Mouse (Mus musculus) limb, embryonic 15.5 days (tissue): Measurements from ENCODE around the gene Stk39. TPM values are rescaled to one million over a fixed set of nuclear protein-coding genes. Genes with fewer than 3 reads are reported as not detected.

Source experiments
- ATAC-seq: fragments of 200-750 bp; cut with Nextera tagmentation; 2 replicates; pipeline ENCODE4 v1.8.0; 2017; ENCODE audit warnings: low read depth, moderate TSS enrichment; ENCODE audit not compliant: insufficient number of reproducible peaks, low FRiP score, low TSS enrichment
- H3K27ac ChIP-seq: fragments of 300-500 bp; sonication (generic); 2 replicates; pipeline ENCODE4 v1.5.1; 2015; ENCODE audit warnings: moderate library complexity, mild to moderate bottlenecking, inconsistent platforms
- H3K27me3 ChIP-seq: fragments of 300-500 bp; sonication (generic); 2 replicates; pipeline ENCODE4 v1.6.1; 2015; ENCODE audit warnings: inconsistent platforms
- H3K36me3 ChIP-seq: fragments of 300-500 bp; sonication (generic); 2 replicates; pipeline ENCODE4 v1.6.1; 2015; ENCODE audit warnings: inconsistent platforms
- H3K4me1 ChIP-seq: fragments of 300-500 bp; sonication (generic); 2 replicates; pipeline ENCODE4 v1.6.1; 2015; ENCODE audit warnings: inconsistent platforms
- H3K4me2 ChIP-seq: fragments of 300-500 bp; sonication (generic); 2 replicates; pipeline ENCODE4 v1.6.1; 2015; ENCODE audit warnings: mild to moderate bottlenecking, inconsistent platforms
- H3K4me3 ChIP-seq: fragments of 300-500 bp; sonication (generic); 2 replicates; pipeline ENCODE4 v1.5.1; 2015; ENCODE audit warnings: mild to moderate bottlenecking, inconsistent platforms
- H3K9ac ChIP-seq: fragments of 300-500 bp; sonication (generic); 2 replicates; pipeline ENCODE4 v1.6.1; 2015; ENCODE audit warnings: inconsistent platforms
- H3K9me3 ChIP-seq: fragments of 300-500 bp; sonication (generic); 2 replicates; pipeline ENCODE4 v1.6.1; 2016; ENCODE audit warnings: inconsistent platforms
- WGBS: fragments of 180-500 bp; shearing (Covaris S2); methylation state at CpG from one replicate; pipeline ENCODE4 v1.1.7; 2015; 5-methylcytosine and 5-hydroxymethylcytosine counted together
- polyA plus RNA-seq: library from polyadenylated mRNA; unstranded; fragments of >200 nt; fragmentation: Nextera tagmentation; extraction: Ambion mirVana; gene quantifications from 2 replicates; pipeline ENCODE4 v1.2.1, GENCODE M21; 2015

The Stk39 gene
- polyA plus RNA-seq, 1 experiment from 2014 or later = 14.0 TPM

GRCm38 (mm10) chr2:68349593-68350383, 122.3 kb downstream of the Stk39 start:
- H3K36me3 ChIP-seq = no peaks in the 10 kb centered on the region; the same call in 1 of the 2 replicates
- no peak overlapping the region for H3K27ac ChIP-seq
- no peak for ATAC-seq
- no peaks in the 10 kb centered on the region for H3K27me3 ChIP-seq
- H3K4me1 ChIP-seq = no peaks in the 10 kb centered on the region
- H3K4me3 ChIP-seq = no peak overlapping the region
- H3K9ac ChIP-seq = no peak overlapping the region
- WGBS = 55% methylated on average over 24 of the region's 24 CpGs
- no peaks in the 10 kb centered on the region for H3K9me3 ChIP-seq
- no peak overlapping the region for H3K4me2 ChIP-seq

- no peak overlapping the region for H3K27ac ChIP-seq
- 79% methylated on average over 12 of the region's 12 CpGs for WGBS
- no peaks in the 10 kb centered on the region; the same call in 1 of the 2 replicates for H3K36me3 ChIP-seq
These were observed 123.1 kb downstream of the Stk39 start for GRCm38 (mm10) chr2:68348966-68349365.

DNA sequence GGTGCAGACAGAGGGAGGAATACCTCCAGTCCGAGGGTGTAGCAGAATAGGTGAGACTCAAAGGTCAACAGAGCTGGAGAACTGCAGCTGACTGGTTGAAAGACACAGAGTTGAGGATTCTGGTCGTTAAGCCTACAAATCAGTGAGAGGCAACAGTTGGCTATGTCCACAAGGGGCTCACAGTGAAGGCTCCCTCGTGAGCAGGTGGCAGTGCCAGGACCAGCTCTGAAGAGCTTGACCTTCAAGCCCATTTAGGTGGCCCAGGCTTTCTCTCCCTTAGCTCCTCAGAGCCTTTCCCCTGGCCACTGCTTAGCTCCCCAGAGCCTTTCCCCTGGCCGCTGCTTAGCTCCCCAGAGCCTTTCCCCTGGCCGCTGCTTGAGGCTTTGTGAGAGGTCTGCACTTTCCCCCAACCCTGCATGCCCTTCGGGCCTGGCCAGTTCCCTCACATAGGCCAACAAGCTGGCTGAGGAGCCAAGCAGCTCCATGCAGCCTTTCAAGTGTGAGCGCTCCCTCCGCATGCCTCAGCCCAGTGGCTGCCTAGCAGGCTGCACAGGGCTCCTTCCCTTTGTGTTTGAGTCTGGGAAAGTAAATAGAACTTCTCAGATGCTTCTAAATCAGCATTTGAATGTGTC, 125.3 kb downstream of the Stk39 start:
- Histone ChIP-seq H3K4me2 (no peak overlapping the region), H3K36me3 (0 out of 2 replicates have a peak, but pooled peaks cover 3% of the 10 kb centered on the region), H3K27ac (no peak overlapping the region), H3K4me3 (no peak overlapping the region), H3K27me3 (no peaks in the 10 kb centered on the region), H3K4me1 (no peaks in the 10 kb centered on the region), H3K9ac (no peak overlapping the region), H3K9me3 (no peaks in the 10 kb centered on the region)
- 70% methylated on average over 8 of the region's 8 CpGs for WGBS
- ATAC-seq = no peak

More at GRCm38 (mm10) chr2:68348966-68349365, 123.1 kb downstream of the Stk39 start:
- no peaks in the 10 kb centered on the region for H3K4me1 ChIP-seq
- H3K9me3 ChIP-seq = no peaks in the 10 kb centered on the region
- no peak for ATAC-seq
- no peak overlapping the region for H3K9ac ChIP-seq
- no peak overlapping the region for H3K4me3 ChIP-seq
- no peaks in the 10 kb centered on the region for H3K27me3 ChIP-seq
- H3K4me2 ChIP-seq = no peak overlapping the region

DNA sequence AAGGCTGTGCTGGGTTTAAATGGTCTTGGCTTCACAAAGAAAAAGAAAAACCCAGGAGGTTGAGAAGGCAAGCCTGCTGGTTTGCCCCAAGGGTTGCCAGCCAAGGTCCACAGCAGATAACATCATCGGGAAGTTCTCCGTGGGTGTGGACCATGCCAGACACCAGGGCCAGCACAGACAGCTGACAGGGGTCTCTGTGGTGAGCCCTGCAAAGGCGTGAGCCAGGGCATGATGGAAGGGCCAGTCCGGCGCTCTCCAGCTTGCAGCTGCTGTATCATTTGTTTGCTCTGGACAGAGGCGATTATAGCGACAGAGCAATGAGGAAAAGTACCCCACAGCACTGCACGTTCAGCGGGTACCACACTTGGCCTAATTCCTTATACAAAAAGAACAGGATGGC, 126.8 kb downstream of the Stk39 start:
- 87% methylated on average over 9 of the region's 9 CpGs for WGBS

GRCm38 (mm10) chr2:68343751-68344150, 128.3 kb downstream of the Stk39 start:
- no peak overlapping the region for H3K27ac ChIP-seq
- 0 out of 2 replicates have a peak, but pooled peaks cover 3% of the 10 kb centered on the region for H3K36me3 ChIP-seq
- H3K9me3 ChIP-seq = no peaks in the 10 kb centered on the region
- H3K4me3 ChIP-seq = no peak overlapping the region
- 92% methylated on average over 4 of the region's 4 CpGs for WGBS
- no peak for ATAC-seq
- no peaks in the 10 kb centered on the region for H3K27me3 ChIP-seq
- H3K4me1 ChIP-seq = no peaks in the 10 kb centered on the region
- no peak overlapping the region for H3K4me2 ChIP-seq
- H3K9ac ChIP-seq = no peak overlapping the region

More for the DNA sequence above, 126.8 kb downstream of the Stk39 start:
- Histone ChIP-seq H3K4me3 (no peak overlapping the region), H3K27ac (no peak overlapping the region), H3K4me1 (no peaks in the 10 kb centered on the region), H3K4me2 (no peak overlapping the region), H3K36me3 (0 out of 2 replicates have a peak, but pooled peaks cover 3% of the 10 kb centered on the region), H3K9me3 (no peaks in the 10 kb centered on the region), H3K9ac (no peak overlapping the region), H3K27me3 (no peaks in the 10 kb centered on the region)
- no peak for ATAC-seq

DNA sequence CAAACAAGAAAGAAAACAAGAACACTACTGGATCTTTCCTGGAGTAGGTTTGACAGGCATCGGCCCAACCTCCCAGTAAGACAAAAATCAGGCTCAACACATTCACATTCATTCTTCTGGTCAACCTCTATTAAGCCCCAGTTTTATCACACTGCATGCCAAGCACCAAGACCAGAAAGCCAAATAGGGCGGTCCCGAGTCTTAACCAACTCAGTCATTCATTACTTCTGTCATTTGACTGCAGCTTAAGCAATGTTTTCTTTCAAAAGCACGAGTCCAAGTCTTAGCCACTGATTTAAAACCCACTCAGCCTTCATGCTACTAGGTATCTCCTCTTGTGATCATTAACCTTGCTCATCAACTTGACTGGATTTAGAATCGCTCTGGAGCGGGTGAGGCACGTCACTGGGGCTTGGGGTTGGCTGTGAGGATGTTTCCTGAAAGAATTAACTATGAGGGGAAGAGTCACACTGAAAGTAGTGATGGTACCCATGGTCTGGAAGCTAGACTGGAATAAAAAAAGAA, 129.9 kb downstream of the Stk39 start:
- no peaks in the 10 kb centered on the region for H3K27me3 ChIP-seq
- no peak overlapping the region for H3K27ac ChIP-seq
- H3K4me2 ChIP-seq = no peak overlapping the region
- no peaks in the 10 kb centered on the region for H3K9me3 ChIP-seq
- no peak overlapping the region for H3K9ac ChIP-seq
- H3K4me1 ChIP-seq = no peaks in the 10 kb centered on the region
- ATAC-seq = no peak
- WGBS = 92% methylated on average over 7 of the region's 7 CpGs
- 0 out of 2 replicates have a peak, but pooled peaks cover 3% of the 10 kb centered on the region for H3K36me3 ChIP-seq
- H3K4me3 ChIP-seq = no peak overlapping the region

GRCm38 (mm10) chr2:68336913-68337312, 135.2 kb downstream of the Stk39 start:
- no peak overlapping the region for H3K4me2 ChIP-seq
- H3K27ac ChIP-seq = no peak overlapping the region
- no peak for ATAC-seq
- no peaks in the 10 kb centered on the region for H3K4me1 ChIP-seq
- no peaks in the 10 kb centered on the region for H3K9me3 ChIP-seq
- H3K4me3 ChIP-seq = no peak overlapping the region
- no peaks in the 10 kb centered on the region for H3K27me3 ChIP-seq
- no peaks in the 10 kb centered on the region for H3K36me3 ChIP-seq
- 81% methylated on average over 6 of the region's 6 CpGs for WGBS
- no peak overlapping the region for H3K9ac ChIP-seq

DNA sequence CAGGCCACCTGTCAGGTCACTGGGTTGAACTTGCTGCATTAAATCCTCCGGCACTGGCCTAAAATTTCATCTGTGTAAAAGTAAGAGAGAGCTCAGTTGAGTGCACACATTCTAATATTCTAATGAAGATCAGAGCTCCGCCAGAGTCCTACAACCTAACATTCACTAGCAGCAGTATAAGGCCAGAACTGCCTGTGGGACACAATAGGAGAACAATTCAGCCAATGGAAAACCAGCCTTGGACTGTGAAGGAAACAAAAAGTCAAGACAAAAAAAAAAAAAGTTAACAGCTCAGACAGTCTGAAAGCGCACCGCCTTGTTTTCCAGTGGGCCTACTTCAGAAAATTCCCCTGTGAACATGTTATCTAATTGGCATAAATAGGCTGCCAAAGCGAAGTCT, 137.1 kb downstream of the Stk39 start:
- Histone ChIP-seq H3K9me3 (no peaks in the 10 kb centered on the region), H3K4me2 (no peak overlapping the region), H3K27ac (no peak overlapping the region), H3K36me3 (no peaks in the 10 kb centered on the region), H3K9ac (no peak overlapping the region), H3K27me3 (no peaks in the 10 kb centered on the region), H3K4me1 (no peaks in the 10 kb centered on the region), H3K4me3 (no peak overlapping the region)
- WGBS = 81% methylated on average over 5 of the region's 5 CpGs
- no peak for ATAC-seq

DNA sequence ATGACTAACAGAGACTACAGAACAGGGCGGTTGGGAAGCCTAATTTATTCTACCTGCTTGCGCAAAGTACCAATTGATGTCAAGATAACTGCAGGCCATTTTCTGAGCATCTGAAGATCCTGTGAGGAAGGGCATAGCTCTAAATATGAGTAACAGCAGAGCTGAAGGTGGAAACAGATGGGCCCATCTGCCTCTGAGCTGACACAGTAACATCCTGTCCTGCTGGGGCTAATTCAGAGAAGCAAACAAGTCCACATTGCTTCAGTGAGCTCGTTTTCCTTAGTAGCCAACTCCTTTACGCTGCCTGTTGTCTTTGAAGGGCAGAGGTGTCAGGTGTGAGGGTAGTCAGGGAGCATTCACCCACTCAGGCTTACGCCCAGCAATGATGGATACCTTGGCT, 146.8 kb downstream of the Stk39 start:
- Histone ChIP-seq H3K9me3 (no peaks in the 10 kb centered on the region), H3K27me3 (no peaks in the 10 kb centered on the region), H3K27ac (no peak overlapping the region), H3K4me2 (no peak overlapping the region), H3K9ac (no peak overlapping the region), H3K36me3 (no peaks in the 10 kb centered on the region), H3K4me1 (no peaks in the 10 kb centered on the region), H3K4me3 (no peak overlapping the region)
- no peak for ATAC-seq
- 64% methylated on average over 5 of the region's 5 CpGs for WGBS

GRCm38 (mm10) chr2:68321230-68321629, 150.8 kb downstream of the Stk39 start:
- no peak overlapping the region for H3K9ac ChIP-seq
- no peaks in the 10 kb centered on the region for H3K9me3 ChIP-seq
- H3K36me3 ChIP-seq = no peaks in the 10 kb centered on the region
- H3K4me3 ChIP-seq = no peak overlapping the region
- ATAC-seq = no peak
- WGBS = 87% methylated on average over 5 of the region's 5 CpGs
- H3K4me2 ChIP-seq = no peak overlapping the region
- no peaks in the 10 kb centered on the region for H3K27me3 ChIP-seq
- H3K4me1 ChIP-seq = peaks cover 2% of the 10 kb centered on the region; the same call in 1 of the 2 replicates
- no peak overlapping the region for H3K27ac ChIP-seq

- WGBS = 62% methylated on average over 10 of the region's 10 CpGs
These were observed 151.4 kb downstream of the Stk39 start for GRCm38 (mm10) chr2:68320670-68321069.

GRCm38 (mm10) chr2:68318452-68318851, 153.6 kb downstream of the Stk39 start:
- no peak for ATAC-seq
- 72% methylated on average over 5 of the region's 5 CpGs for WGBS
- no peak overlapping the region for H3K27ac ChIP-seq

More at GRCm38 (mm10) chr2:68320670-68321069, 151.4 kb downstream of the Stk39 start:
- H3K4me2 ChIP-seq = no peak overlapping the region
- no peaks in the 10 kb centered on the region for H3K36me3 ChIP-seq
- H3K4me1 ChIP-seq = peaks cover 2% of the 10 kb centered on the region; the same call in 1 of the 2 replicates
- H3K27me3 ChIP-seq = no peaks in the 10 kb centered on the region
- H3K9ac ChIP-seq = no peak overlapping the region
- ATAC-seq = no peak
- H3K9me3 ChIP-seq = no peaks in the 10 kb centered on the region
- H3K4me3 ChIP-seq = no peak overlapping the region
- H3K27ac ChIP-seq = no peak overlapping the region

More at GRCm38 (mm10) chr2:68318452-68318851, 153.6 kb downstream of the Stk39 start:
- Histone ChIP-seq H3K4me1 (peaks cover 9% of the 10 kb centered on the region), H3K9ac (no peak overlapping the region), H3K36me3 (no peaks in the 10 kb centered on the region), H3K9me3 (no peaks in the 10 kb centered on the region), H3K27me3 (no peaks in the 10 kb centered on the region), H3K4me3 (no peak overlapping the region), H3K4me2 (no peak overlapping the region)
